Comparison of ENCODE assay signal across 8 mouse cellular contexts in genomic region chr15:3996267-3997010, GRCm38 (mm10). TPM values are rescaled to one million over a fixed set of nuclear protein-coding genes. Genes with fewer than 3 reads are reported as not detected.
A peak's percentile ranks its signal among the peaks of the same experiment; 100 is the strongest.
DNase-seq lines count a peak whose midpoint lies in the region; ATAC-seq and TF ChIP-seq lines count a peak whose summit lies in the region.

No protein-coding gene starts in this region.

- no peak for DNase-seq in lung, adult 2 months
- no peak for DNase-seq in lung, postnatal 10 days
- DNase-seq in embryonic facial prominence, embryonic 10.5 days (ENCODE audit: low spot score), result no peak
- DNase-seq in intestine, embryonic 14.5 days (ENCODE audit: low spot score), result no peak
- DNase-seq in right cerebral cortex, adult 18-20 months, result no peak

- 0 out of 2 replicates have a peak, but pooled peaks have one; percentile 2 for ATAC-seq in intestine, embryonic 14.5 days (replicated peaks; ENCODE audit: low FRiP score, low TSS enrichment, low read depth)
- ATAC-seq in neural tube, embryonic 13.5 days (ENCODE audit: low read depth), result no peak
- no peak for ATAC-seq in megakaryocyte-erythroid progenitor cell, adult 5-6 weeks (replicated peaks; ENCODE audit: low FRiP score, low TSS enrichment, poor library complexity, severe bottlenecking)
- ATAC-seq in inflammation-experienced regulatory T-cells, adult 6 months, result no peak

- peaks cover 8% of the 10 kb centered on the region for H3K36me3 ChIP-seq in embryonic facial prominence, embryonic 10.5 days (replicated peaks)
- peaks cover 7% of the 10 kb centered on the region for H3K36me3 ChIP-seq in intestine, embryonic 14.5 days (ENCODE audit: control insufficient read depth, insufficient read depth, low read length)
- peaks cover 8% of the 10 kb centered on the region for H3K36me3 ChIP-seq in neural tube, embryonic 13.5 days

- H3K4me2 ChIP-seq in intestine, embryonic 14.5 days (ENCODE audit: low read length), result peak overlapping the region; percentile 56
- H3K4me2 ChIP-seq in neural tube, embryonic 13.5 days, result peak overlapping the region; percentile 72

- H3K4me3 ChIP-seq in lung, adult 2 months (replicated peaks; ENCODE audit: extremely low read depth, low read depth, low read length), result peak overlapping the region; percentile 74
- peak overlapping the region; percentile 77 for H3K4me3 ChIP-seq in embryonic facial prominence, embryonic 10.5 days
- H3K4me3 ChIP-seq in intestine, embryonic 14.5 days (ENCODE audit: low read depth, low read length), result peak overlapping the region; percentile 62
- H3K4me3 ChIP-seq in neural tube, embryonic 13.5 days, result peak overlapping the region; percentile 80

- peak overlapping the region; percentile 87 for H3K27ac ChIP-seq in embryonic facial prominence, embryonic 10.5 days (replicated peaks)
- H3K27ac ChIP-seq in intestine, embryonic 14.5 days (ENCODE audit: low read depth), result peak overlapping the region; percentile 70
- H3K27ac ChIP-seq in neural tube, embryonic 13.5 days (replicated peaks), result peak overlapping the region; percentile 79

- H3K9ac ChIP-seq in intestine, embryonic 14.5 days (ENCODE audit: low read length), result peak overlapping the region; percentile 39
- peak overlapping the region; percentile 66 for H3K9ac ChIP-seq in neural tube, embryonic 13.5 days

- H3K27me3 ChIP-seq in embryonic facial prominence, embryonic 10.5 days (replicated peaks; ENCODE audit: low read depth, poor library complexity, severe bottlenecking), result no peaks in the 10 kb centered on the region
- H3K27me3 ChIP-seq in intestine, embryonic 14.5 days (replicated peaks; ENCODE audit: control insufficient read depth, insufficient read depth, low read length), result no peaks in the 10 kb centered on the region
- H3K27me3 ChIP-seq in neural tube, embryonic 13.5 days, result no peaks in the 10 kb centered on the region

- 16% methylated on average over 14 of the region's 14 CpGs for WGBS in lung, adult 2 months
- WGBS in embryonic facial prominence, embryonic 10.5 days, result 22% methylated on average over 14 of the region's 14 CpGs
- WGBS in intestine, embryonic 14.5 days, result 21% methylated on average over 14 of the region's 14 CpGs
- 22% methylated on average over 14 of the region's 14 CpGs for WGBS in neural tube, embryonic 13.5 days

- no peak for TF ChIP-seq CTCF in lung, adult 2 months (IDR thresholded peaks at IDR 0.05; ENCODE audit: insufficient read depth, low read length)

- H3K9me3 ChIP-seq in embryonic facial prominence, embryonic 10.5 days, result no peaks in the 10 kb centered on the region
- H3K9me3 ChIP-seq in intestine, embryonic 14.5 days (ENCODE audit: control insufficient read depth, low read length), result no peaks in the 10 kb centered on the region
- H3K9me3 ChIP-seq in neural tube, embryonic 13.5 days, result no peaks in the 10 kb centered on the region

- no peak for TF ChIP-seq POLR2A in lung, adult 2 months (IDR thresholded peaks at IDR 0.05; ENCODE audit: borderline replicate concordance, extremely low read depth, low read depth, low read length)

- H3K4me1 ChIP-seq in lung, adult 2 months (ENCODE audit: control insufficient read depth, insufficient read depth, low read length), result peaks cover 4% of the 10 kb centered on the region; the same call in 1 of the 2 replicates
- H3K4me1 ChIP-seq in embryonic facial prominence, embryonic 10.5 days, result peaks cover 5% of the 10 kb centered on the region; the same call in 1 of the 2 replicates
- H3K4me1 ChIP-seq in intestine, embryonic 14.5 days (replicated peaks; ENCODE audit: control insufficient read depth, insufficient read depth, low read length), result peaks cover 6% of the 10 kb centered on the region
- peaks cover 13% of the 10 kb centered on the region for H3K4me1 ChIP-seq in neural tube, embryonic 13.5 days (replicated peaks)

RNA-seq across cellular contexts. Expression of gene AW549877, which starts 0.9 kb away (rescaled TPM):
- 8.8 and 18.7 TPM in 2 replicates for polyA plus RNA-seq in lung, adult 2 months (2012; rRNA removed)
- polyA plus RNA-seq in embryonic facial prominence, embryonic 10.5 days (2016; fragmentation: Nextera tagmentation; extraction: Ambion mirVana), result 35.0 and 35.5 TPM in 2 replicates
- 48.1 and 49.8 TPM in 2 replicates for polyA plus RNA-seq in intestine, embryonic 14.5 days (2014; fragmentation: Nextera tagmentation; extraction: Ambion mirVana)
- polyA plus RNA-seq in neural tube, embryonic 13.5 days (2015; fragmentation: Nextera tagmentation; extraction: Ambion mirVana), result 42.2 and 44.0 TPM in 2 replicates
- total RNA-seq in megakaryocyte-erythroid progenitor cell, adult 5-6 weeks (2014; fragmentation: Nextera tagmentation), result 14.5 and 22.5 TPM in 2 replicates
- total RNA-seq in megakaryocyte-erythroid progenitor cell, adult 5-6 weeks (2017), result 8.2 and 14.3 TPM in 2 replicates
- 10 to 100 TPM; 26.7 to 33.1 (median 29.1) TPM for polyA plus RNA-seq in inflammation-experienced regulatory T-cells, adult 6 months (2017; shearing (Covaris generic))

RNA-seq across cellular contexts. Expression of gene Fbxo4, which starts 17.1 kb away (rescaled TPM):
- 12.5 and 14.6 TPM in 2 replicates for polyA plus RNA-seq in lung, adult 2 months (2012; rRNA removed)
- polyA plus RNA-seq in embryonic facial prominence, embryonic 10.5 days (2016; fragmentation: Nextera tagmentation; extraction: Ambion mirVana), result 4.1 and 4.2 TPM in 2 replicates
- 9.0 and 10.8 TPM in 2 replicates for polyA plus RNA-seq in intestine, embryonic 14.5 days (2014; fragmentation: Nextera tagmentation; extraction: Ambion mirVana)
- polyA plus RNA-seq in neural tube, embryonic 13.5 days (2015; fragmentation: Nextera tagmentation; extraction: Ambion mirVana), result 8.3 and 9.0 TPM in 2 replicates
- total RNA-seq in megakaryocyte-erythroid progenitor cell, adult 5-6 weeks (2014; fragmentation: Nextera tagmentation), result 2.3 and 7.4 TPM in 2 replicates
- 10.7 and 13.3 TPM in 2 replicates for total RNA-seq in megakaryocyte-erythroid progenitor cell, adult 5-6 weeks (2017)
- 1 to 10 TPM; 5.0 to 8.1 (median 5.5) TPM for polyA plus RNA-seq in inflammation-experienced regulatory T-cells, adult 6 months (2017; shearing (Covaris generic))

RNA-seq across cellular contexts. Expression of gene Oxct1, which starts 29.7 kb away (rescaled TPM):
- polyA plus RNA-seq in lung, adult 2 months (2012; rRNA removed), result 26.6 and 31.6 TPM in 2 replicates
- polyA plus RNA-seq in embryonic facial prominence, embryonic 10.5 days (2016; fragmentation: Nextera tagmentation; extraction: Ambion mirVana), result 102 and 122 TPM in 2 replicates
- 199 and 206 TPM in 2 replicates for polyA plus RNA-seq in intestine, embryonic 14.5 days (2014; fragmentation: Nextera tagmentation; extraction: Ambion mirVana)
- polyA plus RNA-seq in neural tube, embryonic 13.5 days (2015; fragmentation: Nextera tagmentation; extraction: Ambion mirVana), result 232 and 240 TPM in 2 replicates
- 51.3 and 65.2 TPM in 2 replicates for total RNA-seq in megakaryocyte-erythroid progenitor cell, adult 5-6 weeks (2014; fragmentation: Nextera tagmentation)
- total RNA-seq in megakaryocyte-erythroid progenitor cell, adult 5-6 weeks (2017), result 158 and 217 TPM in 2 replicates
- polyA plus RNA-seq in inflammation-experienced regulatory T-cells, adult 6 months (2017; shearing (Covaris generic)), result 10 to 100 TPM; 53.6 to 76.0 (median 56.0) TPM
